Mouse (Mus musculus): ENCODE data around the gene Slc35a5.

- no peak for TF ChIP-seq MAFK (IDR thresholded peaks at IDR 0.05; ENCODE audit: insufficient read depth, low read depth, low read length)
- TF ChIP-seq ZNF384 (IDR thresholded peaks at IDR 0.05; ENCODE audit: low read depth, low read length): no peak
Measured at GRCm38 (mm10) chr16:45124230-45125203, 34.0 kb downstream of the Slc35a5 start.
